Mouse (Mus musculus): Measurements from ENCODE around the gene Dclre1b.
"Not testable (repeated sequence)": the region's sequence is repeated elsewhere in the genome, so short reads cannot be mapped to it uniquely, and the experiment has no call there.

The Dclre1b gene

GRCm38 (mm10) chr3:103809799-103810150 lies 531 bp upstream of the Dclre1b start:
- DNase-seq = no peak

- no peak for DNase-seq
Observed at GRCm38 (mm10) chr3:103805671-103806070, 3.6 kb downstream of the Dclre1b start.

- no peak for DNase-seq
Observed at GRCm38 (mm10) chr3:103802861-103803260, 6.4 kb downstream of the Dclre1b start.

- DNase-seq = no peak
Observed at GRCm38 (mm10) chr3:103801631-103802531, 7.4 kb downstream of the Dclre1b start.

GRCm38 (mm10) chr3:103799507-103799906 lies 9.7 kb downstream of the Dclre1b start:
- no peak for DNase-seq

- DNase-seq = no peak
Observed at GRCm38 (mm10) chr3:103796389-103796788, 12.9 kb downstream of the Dclre1b start.

- no peak for DNase-seq
Observed at GRCm38 (mm10) chr3:103792566-103792965, 16.7 kb downstream of the Dclre1b start.

- DNase-seq = not testable (repeated sequence)
Observed at GRCm38 (mm10) chr3:103792111-103792406, 17.2 kb downstream of the Dclre1b start.

- peak; percentile 94 for DNase-seq
Observed at GRCm38 (mm10) chr3:103791230-103792110, 17.8 kb downstream of the Dclre1b start, which contains the start of gene Hipk1. TSS of gene Hipk1 (minus strand) at chr3:103791563.

DNA sequence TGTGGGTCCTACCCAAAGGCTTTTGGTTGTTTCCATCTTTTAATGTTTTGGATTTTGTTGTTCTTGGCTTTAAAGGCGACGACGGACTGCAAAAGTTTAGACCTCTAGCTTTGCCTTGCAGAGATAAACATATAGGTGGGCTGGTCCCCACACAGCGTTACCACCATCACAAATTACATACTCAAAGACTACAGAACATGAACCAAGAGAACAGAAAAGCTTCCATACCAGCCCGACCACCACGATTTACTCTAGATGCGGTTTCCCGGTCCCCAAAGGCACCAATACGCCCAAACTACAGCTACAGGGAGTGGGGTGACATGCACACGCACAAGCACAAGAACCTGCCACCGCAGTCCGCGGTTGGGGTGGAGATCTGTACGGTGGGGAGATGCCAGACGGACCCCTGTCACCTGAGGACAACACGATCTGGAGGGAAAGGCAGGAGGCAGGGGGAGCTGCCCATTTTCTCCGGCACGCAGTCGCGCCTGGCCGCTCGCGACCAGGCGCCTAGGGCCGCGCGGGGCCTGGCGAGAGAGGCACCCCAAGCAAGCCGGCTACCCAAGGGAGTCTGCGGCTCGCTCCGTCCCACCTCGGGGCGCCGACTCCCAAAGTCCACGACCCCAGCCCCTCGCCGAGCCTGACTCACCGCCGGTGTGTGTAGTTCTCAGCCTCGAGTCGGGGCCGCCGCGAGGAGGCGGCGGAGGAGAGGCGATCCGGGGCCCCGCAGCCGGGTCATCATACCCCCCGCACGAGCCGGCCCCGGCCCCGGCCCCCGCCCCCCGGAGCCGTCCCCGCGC lies 18.7 kb downstream of the Dclre1b start:
- peak; percentile 39 for DNase-seq

DNA sequence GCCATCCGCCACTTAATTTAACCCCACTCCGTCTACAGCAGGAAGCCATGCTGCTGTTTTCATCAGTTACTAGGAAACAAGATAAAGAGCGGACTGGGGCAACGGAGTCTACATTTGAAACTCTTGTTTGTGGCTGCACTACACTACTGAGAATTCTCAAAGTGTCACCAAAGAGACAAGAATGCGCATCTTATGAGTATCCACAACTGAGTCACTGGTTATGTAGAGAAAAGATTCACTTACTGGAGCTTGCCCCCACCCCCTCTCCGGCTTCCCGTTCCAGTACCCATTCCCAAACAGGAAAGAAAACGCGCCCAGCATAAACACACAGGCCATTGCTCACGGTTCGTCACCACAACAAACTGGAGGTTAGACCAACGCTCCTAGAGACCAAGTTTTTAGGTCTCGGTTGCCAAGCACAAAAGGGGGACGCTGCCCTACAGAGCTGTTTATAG lies 19.3 kb downstream of the Dclre1b start:
- no peak for DNase-seq

DNA sequence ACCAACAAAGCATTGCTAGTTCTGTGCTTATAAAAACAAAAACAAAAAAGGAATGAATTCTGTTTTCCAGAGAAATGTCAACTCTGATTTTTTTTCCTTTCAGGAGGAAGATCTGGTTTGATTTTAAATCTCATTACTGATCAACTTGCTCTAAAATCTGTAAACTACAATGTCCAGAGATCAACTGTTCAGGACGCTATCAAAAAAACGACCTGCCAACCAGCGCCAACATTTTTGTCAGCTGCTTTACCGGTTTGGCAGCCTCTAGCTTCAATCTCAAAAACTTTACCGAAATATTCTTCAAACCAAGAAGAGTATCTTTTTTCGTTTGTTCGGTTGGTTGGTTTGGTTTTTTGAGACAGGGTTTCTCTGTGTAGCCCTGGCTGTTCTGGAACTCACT lies 20.1 kb downstream of the Dclre1b start:
- DNase-seq = no peak

- DNase-seq = no peak
Observed at GRCm38 (mm10) chr3:103787225-103787624, 22.0 kb downstream of the Dclre1b start.

- no peak for DNase-seq
Observed at GRCm38 (mm10) chr3:103782844-103783609, 26.2 kb downstream of the Dclre1b start.

DNA sequence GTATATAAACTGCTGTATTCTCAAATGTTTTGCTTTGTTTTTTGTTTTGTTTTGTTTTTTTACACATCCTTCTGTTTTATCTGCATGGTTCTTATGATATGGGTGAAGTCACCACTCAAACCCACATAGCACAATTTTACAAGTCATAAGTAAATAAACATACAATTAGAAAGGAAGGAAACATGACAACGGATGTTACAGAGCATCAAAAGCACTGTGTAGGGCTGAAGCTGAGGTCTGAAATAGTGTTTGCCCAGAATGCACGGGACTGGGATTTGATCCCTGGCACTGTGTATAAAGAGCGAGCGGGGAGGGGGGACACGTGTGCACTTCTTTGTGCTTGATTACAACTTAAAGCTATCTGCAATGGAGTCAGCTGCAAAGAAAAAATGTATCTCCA lies 28.5 kb downstream of the Dclre1b start:
- DNase-seq = no peak

DNA sequence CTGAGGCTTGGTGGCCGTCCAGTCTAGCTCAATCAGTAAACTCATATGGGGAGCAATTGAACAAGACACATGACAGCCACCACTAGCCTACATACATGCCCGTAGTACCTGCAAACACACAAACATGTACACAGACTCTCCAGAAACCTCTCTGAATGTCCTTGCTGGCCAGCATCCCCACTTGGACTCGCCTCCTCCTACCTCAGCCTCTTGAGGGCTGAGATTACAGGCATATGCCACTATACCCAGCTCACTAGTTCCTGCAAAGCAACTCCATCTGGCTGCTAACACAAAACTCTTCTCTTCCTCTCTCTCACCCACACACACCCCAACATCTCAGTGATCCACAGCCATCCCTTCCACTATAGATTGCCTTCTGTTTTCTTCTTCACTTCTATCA lies 29.0 kb downstream of the Dclre1b start:
- DNase-seq = no peak

DNA sequence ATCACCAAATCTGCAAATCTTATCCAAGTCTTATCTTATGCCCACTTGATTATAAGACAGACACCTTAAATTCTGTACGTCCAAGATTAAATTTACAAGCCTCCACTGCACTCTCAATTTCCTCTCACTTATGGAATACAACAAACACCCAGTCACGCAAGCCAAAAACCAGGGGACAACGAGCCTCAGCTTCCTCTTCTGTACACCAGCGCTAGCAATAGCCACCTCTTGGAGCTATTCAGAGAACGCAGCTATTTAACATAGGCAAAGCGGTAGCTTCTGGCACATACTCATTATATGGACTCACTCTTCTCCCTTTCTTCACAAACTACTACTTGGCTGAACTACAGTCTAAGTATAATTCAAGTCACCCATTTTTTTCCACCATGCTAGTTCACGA lies 30.1 kb downstream of the Dclre1b start:
- DNase-seq = no peak

DNA sequence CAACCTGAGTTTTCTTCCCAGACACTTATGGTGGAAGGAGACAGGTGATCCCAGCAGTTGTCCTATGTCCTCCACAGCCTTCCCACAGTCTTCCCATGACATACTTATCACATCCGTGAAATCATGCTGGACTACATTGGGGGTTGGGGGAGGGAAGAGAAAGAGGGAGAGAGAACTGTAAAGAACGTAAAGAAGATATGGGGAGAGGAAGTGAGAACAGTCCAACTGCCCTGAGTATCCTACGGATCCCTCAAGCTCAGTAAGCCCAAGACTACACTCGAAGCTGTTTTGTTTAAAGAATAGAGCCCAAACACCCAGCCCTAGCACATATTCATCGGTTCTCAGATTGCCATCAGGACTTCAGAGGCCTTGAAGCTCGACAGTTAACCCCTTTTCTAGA lies 30.6 kb downstream of the Dclre1b start:
- DNase-seq = no peak

GRCm38 (mm10) chr3:103777940-103778339 lies 31.3 kb downstream of the Dclre1b start:
- DNase-seq = no peak

DNA sequence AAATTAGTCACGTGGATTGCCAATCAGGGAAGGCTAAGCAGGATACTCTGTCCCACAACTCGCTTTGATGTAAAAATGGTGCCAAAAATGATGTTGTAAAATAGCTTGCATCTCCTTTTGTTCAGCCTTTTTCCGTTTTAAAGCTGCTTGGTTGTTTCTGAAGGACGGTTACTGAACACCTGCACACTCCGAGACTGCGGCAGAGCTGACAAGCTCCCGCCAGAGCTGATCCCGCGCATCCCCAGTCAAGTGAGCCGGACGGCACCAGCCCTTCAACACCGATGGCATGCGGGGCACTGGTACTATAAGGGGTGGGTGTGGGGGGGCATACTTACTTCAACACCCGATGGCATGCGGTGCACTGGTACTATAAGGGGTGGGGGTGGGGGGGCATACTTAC lies 35.2 kb downstream of the Dclre1b start:
- DNase-seq = no peak

DNA sequence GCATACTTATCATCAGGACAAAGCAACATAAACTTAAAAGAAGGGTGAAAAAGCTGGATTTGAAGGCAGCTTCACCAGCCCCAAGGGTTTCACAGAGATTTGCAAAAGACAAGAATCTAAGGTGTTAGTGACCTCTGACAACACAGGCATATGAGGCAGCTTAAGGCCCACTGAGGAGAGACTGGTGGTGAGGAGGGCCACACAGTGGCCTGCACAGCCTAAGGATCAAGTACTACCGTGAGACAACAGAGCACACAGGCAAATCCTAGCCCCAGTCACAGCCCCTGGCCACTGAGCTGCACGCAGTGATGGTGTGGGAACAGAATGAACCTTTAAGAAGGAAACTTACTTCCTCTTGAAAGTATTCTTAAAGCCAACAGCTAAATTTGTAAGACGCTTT lies 35.7 kb downstream of the Dclre1b start:
- no peak for DNase-seq

- DNase-seq = no peak
Observed at GRCm38 (mm10) chr3:103772846-103773245, 36.4 kb downstream of the Dclre1b start.
